Mouse (Mus musculus) embryonic facial prominence, embryonic 10.5 days (tissue): Measurements from ENCODE around the gene Sectm1a. TPM values are rescaled to one million over a fixed set of nuclear protein-coding genes. Genes with fewer than 3 reads are reported as not detected.
"Not testable (repeated sequence)": the region's sequence is repeated elsewhere in the genome, so short reads cannot be mapped to it uniquely, and the experiment has no call there.

Source experiments
- DNase-seq: peaks from one replicate; pipeline ENCODE4 v3.0.0-alpha.2; 2017; ENCODE audit warnings: low spot score
- H3K27ac ChIP-seq: fragments of 300-500 bp; sonication (generic); replicated peaks from 2 replicates; pipeline ENCODE4 v1.5.1; 2016; ENCODE audit warnings: mild to moderate bottlenecking
- H3K27me3 ChIP-seq: fragments of 300-500 bp; sonication (generic); replicated peaks from 2 replicates; pipeline ENCODE4 v1.6.1; 2016; ENCODE audit warnings: low read depth, mild to moderate bottlenecking; ENCODE audit not compliant: poor library complexity, severe bottlenecking
- H3K36me3 ChIP-seq: fragments of 300-500 bp; sonication (generic); replicated peaks from 2 replicates; pipeline ENCODE4 v1.6.1; 2016; ENCODE audit warnings: mild to moderate bottlenecking, moderate library complexity
- H3K4me1 ChIP-seq: fragments of 300-500 bp; sonication (generic); 2 replicates; pipeline ENCODE4 v1.6.1; 2016
- H3K4me3 ChIP-seq: fragments of 300-500 bp; sonication (generic); 2 replicates; pipeline ENCODE4 v1.5.1; 2016; ENCODE audit warnings: mild to moderate bottlenecking, moderate library complexity
- H3K9me3 ChIP-seq: fragments of 300-500 bp; sonication (generic); 2 replicates; pipeline ENCODE4 v1.6.1; 2016; ENCODE audit warnings: mild to moderate bottlenecking
- WGBS: fragments of 180-500 bp; shearing (Covaris S2); methylation state at CpG from one replicate; pipeline ENCODE4 v1.1.7; 2016; 5-methylcytosine and 5-hydroxymethylcytosine counted together
- polyA plus RNA-seq: library from polyadenylated mRNA; unstranded; fragments of >200 nt; fragmentation: Nextera tagmentation; extraction: Ambion mirVana; gene quantifications from 2 replicates; pipeline ENCODE4 v1.2.1, GENCODE M21; 2016

The Sectm1a gene
- polyA plus RNA-seq, 1 experiment from 2014 or later: not detected

GRCm38 (mm10) chr11:121085181-121085580 lies 4.2 kb upstream of the Sectm1a start:
- Histone ChIP-seq H3K36me3 (no peaks in the 10 kb centered on the region), H3K4me3 (no peak overlapping the region), H3K4me1 (no peaks in the 10 kb centered on the region), H3K9me3 (no peaks in the 10 kb centered on the region), H3K27me3 (no peaks in the 10 kb centered on the region), H3K27ac (no peak overlapping the region)
- no peak for DNase-seq
- 86% methylated on average over 5 of the region's 5 CpGs for WGBS

GRCm38 (mm10) chr11:121082857-121083500 lies 2.0 kb upstream of the Sectm1a start:
- H3K27ac ChIP-seq: no peak overlapping the region
- no peaks in the 10 kb centered on the region for H3K9me3 ChIP-seq
- H3K4me3 ChIP-seq: no peak overlapping the region
- WGBS: 81% methylated on average over 6 of the region's 6 CpGs
- H3K4me1 ChIP-seq: no peaks in the 10 kb centered on the region
- no peaks in the 10 kb centered on the region for H3K36me3 ChIP-seq
- H3K27me3 ChIP-seq: no peaks in the 10 kb centered on the region
- no peak for DNase-seq

GRCm38 (mm10) chr11:121082250-121082649 lies 1.2 kb upstream of the Sectm1a start:
- 83% methylated on average over 3 of the region's 3 CpGs for WGBS
- Histone ChIP-seq H3K36me3 (no peaks in the 10 kb centered on the region), H3K27me3 (no peaks in the 10 kb centered on the region), H3K27ac (no peak overlapping the region), H3K4me3 (no peak overlapping the region), H3K9me3 (no peaks in the 10 kb centered on the region), H3K4me1 (no peaks in the 10 kb centered on the region)
- DNase-seq: no peak

- no peak overlapping the region for H3K4me3 ChIP-seq
- no peaks in the 10 kb centered on the region for H3K9me3 ChIP-seq
- no peaks in the 10 kb centered on the region for H3K4me1 ChIP-seq
- H3K27me3 ChIP-seq: no peaks in the 10 kb centered on the region
- H3K27ac ChIP-seq: no peak overlapping the region
- 87% methylated on average over 8 of the region's 8 CpGs for WGBS
- DNase-seq: no peak
- H3K36me3 ChIP-seq: no peaks in the 10 kb centered on the region
These were observed 690 bp downstream of the Sectm1a start for GRCm38 (mm10) chr11:121080330-121080729.

GRCm38 (mm10) chr11:121075655-121076054 lies 5.4 kb downstream of the Sectm1a start:
- WGBS: 76% methylated on average over 5 of the region's 5 CpGs
- H3K9me3 ChIP-seq: no peaks in the 10 kb centered on the region
- H3K36me3 ChIP-seq: no peaks in the 10 kb centered on the region
- DNase-seq: no peak
- H3K27me3 ChIP-seq: no peaks in the 10 kb centered on the region
- H3K4me3 ChIP-seq: no peak overlapping the region
- no peak overlapping the region for H3K27ac ChIP-seq
- no peaks in the 10 kb centered on the region for H3K4me1 ChIP-seq

- H3K4me3 ChIP-seq, DNase-seq, H3K36me3 ChIP-seq, H3K27me3 ChIP-seq, H3K4me1 ChIP-seq, H3K9me3 ChIP-seq, H3K27ac ChIP-seq: not testable (repeated sequence)
- WGBS: 92% methylated on average over 12 of the region's 16 CpGs
These were observed 11.4 kb downstream of the Sectm1a start for GRCm38 (mm10) chr11:121069662-121070061.

- H3K9me3 ChIP-seq: 0 out of 2 replicates have a peak, but pooled peaks cover 3% of the 10 kb centered on the region
- WGBS: 86% methylated on average over 2 of the region's 2 CpGs
- no peaks in the 10 kb centered on the region for H3K36me3 ChIP-seq
- no peak overlapping the region for H3K27ac ChIP-seq
- H3K4me1 ChIP-seq: peaks cover 8% of the 10 kb centered on the region; the same call in 1 of the 2 replicates
- no peak overlapping the region for H3K4me3 ChIP-seq
- DNase-seq: no peak
- no peaks in the 10 kb centered on the region for H3K27me3 ChIP-seq
These were observed 13.1 kb downstream of the Sectm1a start for GRCm38 (mm10) chr11:121067895-121068294.

GRCm38 (mm10) chr11:121064197-121064596 lies 16.8 kb downstream of the Sectm1a start:
- WGBS: 86% methylated on average over 3 of the region's 3 CpGs
- Histone ChIP-seq H3K4me3 (no peak overlapping the region), H3K27me3 (no peaks in the 10 kb centered on the region), H3K9me3 (no peaks in the 10 kb centered on the region), H3K4me1 (peaks cover 8% of the 10 kb centered on the region; the same call in 1 of the 2 replicates), H3K36me3 (no peaks in the 10 kb centered on the region), H3K27ac (no peak overlapping the region)
- no peak for DNase-seq

- Histone ChIP-seq H3K4me1 (peaks cover 8% of the 10 kb centered on the region; the same call in 1 of the 2 replicates), H3K27me3 (no peaks in the 10 kb centered on the region), H3K4me3 (no peak within 1 kb of the TSS), H3K9me3 (no peaks in the 10 kb centered on the region), H3K36me3 (no peaks in the 10 kb centered on the region), H3K27ac (no peak within 1 kb of the TSS)
- WGBS: 69% methylated on average over 5 of the region's 5 CpGs
- DNase-seq: no peak
These were observed 17.6 kb downstream of the Sectm1a start, which contains the start of gene Sectm1b for GRCm38 (mm10) chr11:121063379-121063778. TSS of gene Sectm1b (minus strand) at chr11:121063569.

GRCm38 (mm10) chr11:121061615-121062014 lies 19.4 kb downstream of the Sectm1a start:
- 84% methylated on average over 8 of the region's 8 CpGs for WGBS
- H3K4me3 ChIP-seq: no peak overlapping the region
- no peaks in the 10 kb centered on the region for H3K27me3 ChIP-seq
- no peak for DNase-seq
- H3K9me3 ChIP-seq: no peaks in the 10 kb centered on the region
- H3K36me3 ChIP-seq: no peaks in the 10 kb centered on the region
- peaks cover 11% of the 10 kb centered on the region for H3K4me1 ChIP-seq
- H3K27ac ChIP-seq: no peak overlapping the region

- peaks cover 16% of the 10 kb centered on the region for H3K4me1 ChIP-seq
- not testable (repeated sequence) for H3K27me3 ChIP-seq, H3K36me3 ChIP-seq, DNase-seq, H3K9me3 ChIP-seq, H3K27ac ChIP-seq, H3K4me3 ChIP-seq
- 93% methylated on average over 6 of the region's 6 CpGs for WGBS
These were observed 20.5 kb downstream of the Sectm1a start for GRCm38 (mm10) chr11:121060401-121061067.

- Histone ChIP-seq H3K4me1 (peaks cover 9% of the 10 kb centered on the region), H3K36me3 (no peaks in the 10 kb centered on the region), H3K4me3 (no peak overlapping the region), H3K27me3 (no peaks in the 10 kb centered on the region), H3K27ac (no peak overlapping the region), H3K9me3 (no peaks in the 10 kb centered on the region)
- 87% methylated on average over 4 of the region's 4 CpGs for WGBS
- DNase-seq: no peak
These were observed 21.5 kb downstream of the Sectm1a start for GRCm38 (mm10) chr11:121059471-121059870.

- Histone ChIP-seq H3K27me3 (no peaks in the 10 kb centered on the region), H3K9me3 (no peaks in the 10 kb centered on the region), H3K4me3 (no peak overlapping the region), H3K27ac (no peak overlapping the region), H3K4me1 (peaks cover 9% of the 10 kb centered on the region), H3K36me3 (no peaks in the 10 kb centered on the region)
- WGBS: 87% methylated on average over 4 of the region's 4 CpGs
- no peak for DNase-seq
These were observed 22.1 kb downstream of the Sectm1a start for GRCm38 (mm10) chr11:121058956-121059355.
